Mouse (Mus musculus) testis, adult 10 weeks (tissue): ENCODE data around the gene Nkapl. TPM values are rescaled to one million over a fixed set of nuclear protein-coding genes. Genes with fewer than 3 reads are reported as not detected.

Experiments
- polyA plus RNA-seq: library from polyadenylated mRNA; stranded (reverse); fragments of 350-450 nt; fragmentation: Illumina TruSeq; extraction: RNeasy Lipid Tissue Mini Kit (QIAGEN cat#74804); gene quantifications from one replicate; pipeline ENCODE4 v1.2.3, GENCODE M21; 2014; ENCODE audit warnings: low read depth, low replicate concordance

Nkapl gene
- polyA plus RNA-seq = 189 TPM

DNA sequence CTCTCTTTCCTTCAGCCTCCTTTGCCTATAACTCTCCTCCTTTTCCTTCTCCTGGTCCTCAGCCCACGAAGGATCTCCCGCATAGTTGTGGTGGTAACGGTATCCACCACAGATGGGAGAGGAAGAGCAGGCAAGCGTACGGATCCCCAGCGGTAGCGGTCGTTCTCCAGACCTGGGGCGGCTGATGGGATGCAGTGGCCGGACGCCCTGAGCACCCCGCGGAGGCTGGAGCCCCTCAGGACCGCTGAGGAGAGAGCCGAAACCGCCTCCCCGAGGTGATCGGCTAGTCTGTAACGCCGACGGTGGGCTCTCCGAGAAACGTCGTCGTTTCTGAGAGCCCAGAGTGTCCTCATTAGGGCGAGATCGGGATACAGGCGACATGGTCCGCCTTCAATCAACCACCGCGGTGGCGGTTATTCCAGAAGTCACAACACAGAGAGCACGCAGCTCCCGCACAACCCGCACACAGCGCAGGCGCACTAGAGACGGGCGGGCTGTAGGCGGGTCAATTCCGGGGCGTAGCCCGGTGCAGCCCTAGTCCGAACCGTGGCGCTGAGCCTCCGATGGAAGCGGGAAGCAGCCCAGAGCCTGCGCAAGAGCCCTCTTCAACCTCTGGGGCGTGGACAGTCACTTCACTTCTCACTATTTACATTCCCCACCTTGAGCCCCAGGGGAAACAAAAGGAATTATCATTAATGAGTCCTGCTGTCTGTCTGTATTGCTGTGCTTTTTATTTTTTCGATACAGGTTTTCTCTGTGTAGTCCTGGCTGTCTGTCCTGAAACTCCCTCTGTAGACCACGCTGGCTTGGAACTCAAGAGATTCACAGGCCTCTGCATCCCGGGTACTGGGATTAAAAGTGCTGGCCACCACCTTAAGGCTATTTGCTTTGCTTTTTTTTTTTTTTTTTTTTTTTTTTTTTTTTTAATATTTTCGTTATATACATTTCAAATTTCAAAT, at the start of gene Nkapl:
Nkapl (minus strand) TSS at position 449 of the 959 bp plus-strand sequence.

DNA sequence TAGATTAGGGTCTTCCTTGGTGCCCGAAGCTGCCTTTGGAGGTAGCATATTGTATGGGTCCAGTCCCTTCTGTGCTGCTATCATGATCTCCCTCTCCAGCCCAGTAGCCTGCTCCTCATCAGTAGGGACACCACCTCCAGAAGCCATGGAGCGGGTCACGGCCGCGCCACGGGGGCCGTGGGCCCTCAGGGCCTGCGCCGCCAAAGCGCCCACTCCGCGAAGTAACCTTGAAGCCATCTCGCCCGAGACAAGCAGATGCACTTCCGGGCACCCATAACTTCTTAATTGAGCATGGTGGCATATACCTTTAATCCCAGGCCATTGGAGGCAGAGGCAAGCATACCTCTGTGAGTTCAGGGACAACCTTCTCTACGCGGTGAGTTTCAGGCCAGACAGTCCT, 32.9 kb upstream of the Nkapl start, which contains the start of gene Gm11273:
Gm11273 (minus strand) TSS at position 237 of the 400 bp plus-strand sequence.

DNA sequence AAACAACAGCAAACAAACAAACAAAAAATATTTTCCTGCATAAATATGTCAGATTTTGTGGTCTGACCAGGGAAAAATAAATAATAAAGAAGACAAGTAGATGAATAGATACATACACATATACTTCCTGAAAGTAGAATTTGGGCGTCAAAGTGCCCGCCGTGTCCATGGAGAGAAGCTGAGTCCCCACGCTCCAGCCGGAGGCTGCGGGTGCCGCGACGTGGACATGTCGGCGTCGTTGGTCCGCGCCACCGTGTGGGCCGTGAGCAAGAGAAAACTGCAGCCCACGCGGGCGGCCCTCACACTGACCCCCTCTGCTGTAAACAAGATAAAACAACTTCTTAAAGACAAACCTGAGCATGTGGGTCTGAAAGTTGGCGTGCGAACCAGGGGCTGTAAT, 26.8 kb upstream of the Nkapl start, which contains the start of gene AK157302:
AK157302 (plus strand) TSS at position 144 of the 400 bp plus-strand sequence.

DNA sequence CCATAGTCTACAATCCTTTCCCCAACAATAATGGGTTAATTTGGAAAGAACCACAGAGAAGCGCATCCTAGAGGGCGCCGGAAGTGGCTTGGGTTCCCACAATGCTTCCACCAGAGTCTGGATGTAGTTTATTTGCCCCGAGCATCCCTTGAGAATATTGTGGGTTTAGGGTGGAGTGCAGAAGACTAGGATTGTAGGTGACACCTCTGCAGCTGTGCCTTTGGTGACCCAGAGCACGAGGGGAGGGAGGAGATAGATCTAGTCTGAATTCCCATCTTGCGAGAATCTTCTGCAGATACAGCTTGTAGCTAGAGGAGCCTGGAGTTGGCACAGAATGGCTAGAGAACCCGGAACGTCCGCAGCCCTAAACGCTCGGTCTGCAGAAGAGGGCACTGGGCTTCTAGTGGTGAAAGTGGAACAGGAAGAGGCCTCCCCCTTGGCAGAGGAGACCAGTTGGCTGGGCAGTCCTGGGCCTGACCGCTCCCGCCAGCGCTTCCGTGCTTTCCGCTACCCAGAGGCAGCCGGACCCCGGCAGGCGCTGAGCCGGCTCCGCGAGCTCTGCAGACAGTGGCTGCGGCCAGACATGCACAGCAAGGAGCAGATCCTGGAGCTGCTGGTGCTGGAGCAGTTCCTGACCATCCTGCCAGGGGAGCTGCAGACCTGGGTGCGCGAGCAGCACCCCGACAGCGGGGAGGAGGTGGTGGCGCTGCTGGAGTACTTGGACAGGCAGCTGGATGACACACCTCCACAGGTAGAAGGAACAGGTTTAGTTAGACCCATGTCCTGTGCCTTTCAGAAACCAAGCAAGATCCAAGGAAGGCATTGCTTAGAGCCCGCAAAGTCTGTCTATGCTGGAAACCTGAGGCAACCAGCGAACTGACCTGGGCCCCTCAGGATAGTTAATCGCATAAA, 10.7 kb upstream of the Nkapl start, which contains the start of the genes Zkscan4 and Gm10065:
Zkscan4 (plus strand) TSS at position 149 of the 912 bp plus-strand sequence.
Gm10065 (minus strand) TSS at position 683 of the 912 bp plus-strand sequence.

DNA sequence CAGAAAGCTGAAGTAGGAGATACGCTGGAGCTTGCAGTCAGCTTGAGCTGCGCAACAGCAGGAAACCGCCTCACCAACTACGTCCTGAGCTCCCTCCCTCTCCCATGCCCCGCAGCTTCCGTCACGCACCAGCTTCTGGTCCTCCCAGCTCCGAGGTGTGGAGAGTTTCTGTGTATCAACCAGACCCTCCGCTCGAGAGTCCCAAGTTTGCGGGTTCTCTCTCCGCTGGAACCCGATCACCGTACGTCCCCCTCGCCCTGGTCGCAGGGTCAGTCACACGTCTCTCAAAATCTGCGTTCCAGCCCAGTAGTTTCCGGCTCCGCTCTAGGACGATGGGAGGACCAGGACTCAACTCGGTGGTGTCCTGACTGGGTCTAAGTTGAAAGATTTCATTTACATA, 14.9 kb downstream of the Nkapl start, which contains the start of gene Zscan26:
Zscan26 (minus strand) TSS at position 282 of the 400 bp plus-strand sequence.

DNA sequence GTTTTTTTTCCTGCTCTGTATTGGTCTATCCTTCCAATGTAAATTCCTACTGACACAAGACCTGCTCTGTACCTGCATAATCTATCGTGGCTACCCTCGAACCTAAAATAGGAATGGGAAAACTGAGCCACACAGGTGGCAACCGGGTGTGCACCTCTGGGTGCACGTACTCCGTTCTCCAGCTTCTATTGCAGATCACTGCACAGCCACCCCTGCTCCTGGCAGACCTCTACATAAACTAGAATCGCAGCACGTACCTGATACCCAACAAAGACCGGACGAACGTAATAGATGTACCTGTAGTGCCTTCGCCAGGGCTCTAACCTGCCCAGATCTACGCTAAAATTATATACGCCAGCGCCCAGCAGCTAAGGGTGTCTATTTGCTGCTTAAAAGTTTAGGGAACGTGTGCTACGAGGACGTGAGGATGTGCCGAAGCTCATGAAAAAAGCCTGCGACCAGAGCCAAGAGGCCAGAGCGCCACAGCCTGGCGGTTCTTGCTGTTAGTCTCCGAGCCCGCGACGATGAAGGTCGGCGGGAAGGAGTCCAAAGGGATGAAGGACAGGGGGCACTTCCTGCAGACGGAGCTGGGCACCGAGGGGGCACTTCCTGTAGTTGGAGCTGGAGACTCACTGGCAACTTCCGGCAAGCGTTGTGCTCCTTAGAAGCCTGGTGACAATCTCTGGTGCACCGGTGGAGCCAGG, 27.7 kb downstream of the Nkapl start, which contains the start of gene Pgbd1:
Pgbd1 (minus strand) TSS at position 556 of the 704 bp plus-strand sequence.

Other genes starting within 250 kb of the Nkapl start
- not detected for gene Gpx5, start 175.8 kb downstream of the Nkapl start, polyA plus RNA-seq
- gene Gpx6, start 156.4 kb downstream of the Nkapl start, polyA plus RNA-seq = 42.6 TPM
- gene Olfr1367, start 121.6 kb downstream of the Nkapl start, polyA plus RNA-seq = not detected
- 87.2 TPM for gene Zscan12, start 105.7 kb downstream of the Nkapl start, polyA plus RNA-seq
- 29.9 TPM for gene Zkscan3, start 65.8 kb downstream of the Nkapl start, polyA plus RNA-seq
- 13.0 TPM for gene Pgbd1, start 27.5 kb downstream of the Nkapl start, polyA plus RNA-seq
- 21.1 TPM for gene Zscan26, start 14.8 kb downstream of the Nkapl start, polyA plus RNA-seq
- gene Zkscan4, start 10.4 kb upstream of the Nkapl start, polyA plus RNA-seq = 0.67 TPM
- not detected for gene Gm10065, start 10.9 kb upstream of the Nkapl start, polyA plus RNA-seq
- gene AK157302, start 26.7 kb upstream of the Nkapl start, polyA plus RNA-seq = 10.2 TPM
- 0.88 TPM for gene Gm11273, start 32.9 kb upstream of the Nkapl start, polyA plus RNA-seq
- 9.0 TPM for gene Zkscan8, start 62.6 kb upstream of the Nkapl start, polyA plus RNA-seq
- not detected for gene Olfr1366, start 74.3 kb upstream of the Nkapl start, polyA plus RNA-seq
- gene Olfr1535, start 91.4 kb upstream of the Nkapl start, polyA plus RNA-seq = not detected
- gene Olfr1364, start 113.2 kb upstream of the Nkapl start, polyA plus RNA-seq = not detected
- gene Olfr1362, start 145.5 kb upstream of the Nkapl start, polyA plus RNA-seq = not detected
- not detected for gene Olfr11, start 174.0 kb upstream of the Nkapl start, polyA plus RNA-seq
- not detected for gene Olfr1361, start 194.9 kb upstream of the Nkapl start, polyA plus RNA-seq
- not detected for gene Olfr1360, start 208.9 kb upstream of the Nkapl start, polyA plus RNA-seq
- not detected for gene Olfr1359, start 229.6 kb upstream of the Nkapl start, polyA plus RNA-seq
- gene Hist1h2bl, start 247.6 kb upstream of the Nkapl start, polyA plus RNA-seq = not detected
- not detected for gene Hist1h2ai, start 247.9 kb upstream of the Nkapl start, polyA plus RNA-seq
- gene Hist1h3h, start 249.2 kb upstream of the Nkapl start, polyA plus RNA-seq = not detected